Mouse (Mus musculus) olfactory bulb, adult 2 months (tissue): Measurements from ENCODE around the gene Arhgap24.

ENCODE experiments used
- CTCF ChIP-seq: fragments of 200-500 bp; IDR thresholded peaks from 2 replicates; pipeline ENCODE4 v1.5.1; 2012; ENCODE audit warnings: low read depth, mild to moderate bottlenecking, low read length, moderate library complexity; ENCODE audit not compliant: insufficient read depth
- POLR2A ChIP-seq: fragments of 200-500 bp; IDR thresholded peaks from 2 replicates; pipeline ENCODE4 v1.6.1; 2012; ENCODE audit warnings: mild to moderate bottlenecking, low read depth, low read length, moderate library complexity; ENCODE audit not compliant: insufficient read depth

DNA sequence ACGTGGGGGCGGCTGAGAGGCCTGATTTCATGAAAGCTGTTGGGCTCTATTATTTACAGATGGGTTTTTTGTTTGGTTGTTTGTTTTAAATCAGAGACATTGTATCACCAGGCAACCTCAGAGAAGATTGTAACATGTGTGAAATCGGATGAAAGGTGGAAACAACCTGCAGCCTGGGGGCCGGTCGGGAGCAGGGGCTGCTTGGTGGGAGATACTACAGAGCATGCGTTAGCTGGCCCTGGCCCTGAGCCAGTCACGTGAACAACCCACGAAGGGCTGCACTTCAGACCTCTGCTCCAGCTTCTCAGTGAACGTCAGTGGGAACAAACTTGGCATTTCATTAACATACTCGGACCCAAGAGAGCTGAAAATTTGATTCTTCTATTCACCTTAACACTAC lies 284.5 kb downstream of the Arhgap24 start:
- no peak for TF ChIP-seq POLR2A
- no peak for TF ChIP-seq CTCF
